Mouse (Mus musculus) lung, postnatal 0 days (tissue): ENCODE results near the gene H2-DMb2.

Experiments used
- CTCF ChIP-seq: IDR thresholded peaks from 2 replicates; pipeline ENCODE4 v1.5.1; 2016; ENCODE audit warnings: antibody characterized with exemption, mild to moderate bottlenecking
- EP300 ChIP-seq: IDR thresholded peaks from 2 replicates; pipeline ENCODE4 v1.6.1; 2016; ENCODE audit warnings: antibody characterized with exemption, mild to moderate bottlenecking, control low read depth

- TF ChIP-seq CTCF (no peak), EP300 (no peak)
Observed at GRCm38 (mm10) chr17:34188986-34189385, 45.9 kb downstream of the H2-DMb2 start.
